Mouse (Mus musculus): Measurements from ENCODE around the gene Abhd16a.

Abhd16a gene

DNA sequence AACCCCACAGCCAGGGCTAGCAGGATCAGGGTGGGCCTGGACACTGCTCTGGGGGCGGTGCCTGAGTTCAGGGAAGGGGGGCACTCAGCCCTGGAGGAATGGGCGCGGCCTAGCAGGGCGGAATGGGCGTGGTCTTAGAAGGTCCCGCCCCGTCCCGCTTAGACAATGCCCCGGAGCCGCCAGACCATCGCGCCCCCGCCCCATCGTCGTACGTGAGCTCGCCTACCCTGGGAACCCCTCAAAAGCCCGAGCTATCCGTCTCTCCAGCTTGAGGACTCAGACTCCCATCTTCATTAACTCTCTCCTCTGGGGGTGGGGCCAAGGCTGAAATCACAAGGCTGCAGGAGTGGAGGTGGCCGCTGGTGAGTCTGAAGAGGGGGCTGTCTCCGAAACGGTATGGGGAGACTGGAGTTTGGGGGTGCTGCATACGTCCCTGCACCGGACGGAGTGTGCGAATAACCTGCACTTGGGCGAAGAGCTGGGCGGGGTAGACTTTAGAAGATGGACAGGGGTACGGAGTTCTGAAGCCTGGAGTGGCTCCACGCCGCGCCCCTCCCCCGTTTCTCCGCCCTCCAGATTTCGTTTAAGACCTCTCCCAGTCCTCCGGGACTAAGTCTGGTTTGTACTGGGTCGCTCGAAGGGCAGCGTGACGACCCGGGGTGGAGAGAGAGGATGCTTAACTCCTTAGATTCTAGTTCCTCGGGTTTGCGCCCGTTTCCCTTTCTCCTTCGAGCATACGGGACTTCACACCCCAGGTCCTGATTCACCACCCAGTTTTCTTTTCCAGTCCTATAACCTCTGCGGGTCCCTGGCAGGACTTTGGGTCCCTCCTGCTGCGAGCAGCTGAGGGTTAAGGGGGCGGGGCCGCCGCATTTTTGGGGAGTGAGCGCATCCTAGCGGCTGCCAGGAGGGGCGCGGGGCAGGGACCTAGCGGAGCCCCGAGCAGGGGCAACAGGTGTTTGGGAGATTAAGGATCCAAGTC, 29.9 kb upstream of the Abhd16a start, which contains the start of gene Ddah2:
Ddah2 (plus strand) TSS at position 125 of the 982 bp plus-strand sequence.
- DNase-seq (ENCODE audit: low read depth, low spot score) = peak; percentile 94

DNA sequence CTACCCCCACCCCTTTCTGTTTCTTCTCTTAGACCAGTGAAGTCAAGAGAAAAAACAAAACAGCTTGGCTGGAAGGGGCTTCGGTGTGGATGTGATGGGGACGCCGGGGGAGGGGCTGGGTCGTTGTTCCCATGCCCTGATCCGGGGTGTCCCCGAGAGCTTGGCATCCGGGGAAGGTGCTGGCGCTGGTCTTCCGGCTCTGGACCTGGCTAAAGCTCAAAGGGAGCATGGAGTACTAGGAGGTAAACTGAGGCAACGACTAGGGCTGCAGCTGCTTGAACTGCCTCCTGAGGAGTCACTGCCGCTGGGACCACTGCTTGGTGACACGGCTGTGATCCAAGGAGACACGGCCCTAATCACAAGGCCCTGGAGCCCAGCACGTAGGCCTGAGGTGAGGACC, 29.0 kb upstream of the Abhd16a start:
- DNase-seq (ENCODE audit: low read depth, low spot score) = no peak

DNA sequence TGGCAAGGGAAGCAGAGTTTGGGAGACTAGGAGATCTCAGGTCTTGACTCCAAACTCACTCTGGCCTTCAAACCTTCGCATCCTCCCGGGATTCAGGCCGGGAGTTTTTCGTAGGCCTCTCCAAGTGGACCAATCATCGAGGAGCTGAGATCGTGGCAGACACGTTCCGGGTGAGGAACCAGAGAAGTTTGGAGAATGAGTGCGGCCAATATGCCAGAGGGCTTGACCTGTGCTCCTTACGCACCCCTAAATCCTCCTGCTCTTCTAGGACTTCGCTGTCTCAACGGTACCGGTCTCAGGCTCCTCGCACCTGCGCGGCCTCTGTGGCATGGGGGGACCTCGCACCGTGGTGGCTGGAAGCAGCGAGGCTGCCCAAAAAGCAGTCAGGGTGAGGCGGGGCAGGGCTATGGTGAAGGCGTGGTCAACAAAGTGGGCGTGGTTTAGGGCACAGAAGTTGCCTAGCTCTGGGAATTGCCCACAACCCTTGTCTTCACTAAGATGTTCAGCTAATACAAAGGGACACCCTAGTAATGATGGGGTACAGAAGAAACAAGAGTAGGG, 28.2 kb upstream of the Abhd16a start:
- DNase-seq (ENCODE audit: low read depth, low spot score) = no peak

DNA sequence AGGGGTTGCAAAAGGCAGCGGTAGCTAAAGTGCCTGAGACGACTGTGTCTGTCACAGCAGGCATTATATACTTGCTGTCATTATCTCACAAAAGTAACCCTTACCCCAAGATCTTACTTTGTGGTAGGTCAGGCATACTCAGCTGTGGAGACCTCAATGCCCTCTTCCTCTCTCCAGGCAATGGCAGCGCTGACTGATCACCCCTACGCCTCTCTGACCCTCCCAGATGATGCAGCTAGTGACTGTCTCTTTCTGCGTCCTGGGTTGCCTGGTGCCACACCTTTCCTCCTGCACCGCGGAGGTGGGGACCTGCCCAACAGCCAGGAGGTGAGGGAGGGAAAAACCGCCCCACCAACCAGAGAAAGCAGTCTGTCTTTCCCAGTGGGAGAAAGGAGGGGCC, 27.8 kb upstream of the Abhd16a start:
- no peak for DNase-seq (ENCODE audit: low read depth, low spot score)

DNA sequence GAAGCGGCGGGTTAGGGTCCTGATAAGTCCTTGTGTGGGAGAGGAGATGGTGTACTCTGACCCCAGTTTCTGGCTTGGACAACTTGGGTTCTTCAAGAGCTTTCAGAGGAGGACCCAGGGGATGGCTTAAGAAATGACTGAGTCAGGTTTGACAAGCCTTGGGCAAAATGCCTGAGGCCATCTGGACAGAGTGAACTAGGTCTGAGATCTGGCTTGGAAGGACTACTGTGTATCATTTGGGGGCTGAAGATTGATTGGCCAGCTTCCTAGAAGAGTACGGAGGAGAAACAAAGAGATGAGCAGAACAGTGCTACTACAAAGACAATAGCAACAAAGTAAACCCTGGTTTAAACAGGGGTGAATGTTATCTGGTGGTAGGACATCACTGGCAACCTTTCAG, 25.6 kb upstream of the Abhd16a start:
- no peak for DNase-seq (ENCODE audit: low read depth, low spot score)

DNA sequence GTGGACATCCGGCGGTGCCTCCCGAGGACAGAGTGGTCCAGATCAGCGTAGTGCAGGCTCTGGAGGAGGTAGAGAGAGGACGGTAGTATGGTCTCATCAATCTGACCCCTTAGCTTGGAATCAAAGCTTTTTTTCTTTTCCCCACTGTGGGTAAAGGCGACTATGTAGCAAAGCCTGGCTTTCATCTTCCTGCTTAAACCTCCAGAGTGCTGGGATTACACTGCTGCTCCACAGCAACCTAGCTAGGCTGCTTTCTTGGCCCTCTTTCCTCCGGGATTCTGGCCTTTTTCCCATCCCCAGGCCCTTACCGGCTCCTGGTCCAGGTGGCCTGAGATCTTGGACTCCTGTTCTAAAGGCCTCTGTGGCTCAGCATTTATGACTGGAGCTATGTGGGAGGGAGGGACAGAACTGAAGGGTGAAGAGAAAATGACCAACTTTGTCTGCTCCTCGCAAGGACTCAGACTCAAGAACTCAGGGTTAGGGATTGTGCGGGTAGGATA, 24.6 kb upstream of the Abhd16a start:
- no peak for DNase-seq (ENCODE audit: low read depth, low spot score)

DNA sequence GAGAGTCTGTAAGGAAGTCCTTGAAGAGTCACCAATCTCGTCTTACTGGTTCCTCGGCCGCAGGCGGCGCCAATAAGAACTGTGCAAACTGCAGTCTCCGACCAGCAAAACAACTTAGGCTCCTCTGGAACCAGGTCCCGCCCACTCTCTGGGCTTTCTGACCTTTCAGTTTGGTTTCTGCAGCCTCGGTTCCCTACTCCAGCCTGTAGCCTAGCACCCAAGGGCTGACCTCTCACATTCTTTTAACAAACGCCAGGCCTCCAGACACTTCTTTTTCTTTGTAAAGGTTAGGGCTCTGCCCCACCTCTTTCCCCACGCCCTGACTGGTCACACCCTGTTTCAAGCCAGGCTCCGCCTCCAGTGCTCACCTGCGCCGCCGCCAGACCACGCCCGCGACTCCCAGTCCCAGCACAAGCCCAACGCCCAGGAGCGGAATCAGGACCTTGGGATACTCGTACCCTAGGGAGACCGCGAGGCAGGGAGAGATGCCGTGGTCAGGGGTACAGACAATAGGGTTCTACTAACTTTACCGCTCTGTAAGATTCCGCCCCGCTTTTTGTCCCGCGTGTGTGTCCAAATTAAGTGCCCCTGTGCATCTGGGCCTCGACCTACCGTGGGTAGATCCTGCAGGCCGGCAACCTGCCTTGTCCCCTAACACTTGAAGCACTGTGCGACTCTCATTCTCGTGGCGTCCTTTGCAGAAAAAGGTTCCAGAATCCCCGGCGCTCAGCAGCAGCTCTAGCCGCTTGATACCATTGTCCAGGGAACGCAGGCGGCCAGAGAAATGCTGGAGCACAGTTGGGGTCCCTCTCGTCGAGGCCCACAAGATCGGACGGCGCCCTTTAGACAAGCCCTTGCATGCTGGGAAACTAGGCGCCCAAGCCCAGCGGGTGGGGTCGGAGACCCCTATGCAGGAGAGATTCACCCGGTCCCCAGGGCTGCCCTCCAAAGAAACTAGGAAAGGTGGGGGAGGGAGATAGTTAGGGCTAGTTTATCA, 23.8 kb upstream of the Abhd16a start, which contains the start of gene Ly6g6c:
Ly6g6c (plus strand) TSS at position 438 of the 997 bp plus-strand sequence.
- DNase-seq (ENCODE audit: low read depth, low spot score) = peak; percentile 59

DNA sequence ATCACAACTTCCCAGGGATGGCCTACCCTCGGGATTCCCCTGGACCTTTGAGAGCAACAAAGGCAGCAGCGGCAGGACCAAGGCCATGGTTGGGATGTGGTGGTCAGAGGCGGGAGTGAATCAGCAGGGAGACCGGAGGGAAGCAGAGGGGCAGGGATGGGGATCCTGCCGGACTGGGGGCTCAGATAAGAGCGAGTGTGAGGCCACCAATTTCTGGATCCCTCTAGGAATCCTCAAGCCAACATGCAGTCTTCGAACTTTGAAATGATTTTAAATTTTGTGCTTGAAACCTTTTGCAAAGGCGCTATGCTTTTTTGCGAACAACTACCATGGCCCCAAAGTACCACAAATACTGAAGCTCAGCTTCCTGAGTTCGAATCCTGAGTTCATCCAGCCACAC, 23.0 kb upstream of the Abhd16a start, which contains the start of gene Mpig6b:
Mpig6b (minus strand) TSS at position 101 of the 400 bp plus-strand sequence.
- no peak for DNase-seq (ENCODE audit: low read depth, low spot score)

DNA sequence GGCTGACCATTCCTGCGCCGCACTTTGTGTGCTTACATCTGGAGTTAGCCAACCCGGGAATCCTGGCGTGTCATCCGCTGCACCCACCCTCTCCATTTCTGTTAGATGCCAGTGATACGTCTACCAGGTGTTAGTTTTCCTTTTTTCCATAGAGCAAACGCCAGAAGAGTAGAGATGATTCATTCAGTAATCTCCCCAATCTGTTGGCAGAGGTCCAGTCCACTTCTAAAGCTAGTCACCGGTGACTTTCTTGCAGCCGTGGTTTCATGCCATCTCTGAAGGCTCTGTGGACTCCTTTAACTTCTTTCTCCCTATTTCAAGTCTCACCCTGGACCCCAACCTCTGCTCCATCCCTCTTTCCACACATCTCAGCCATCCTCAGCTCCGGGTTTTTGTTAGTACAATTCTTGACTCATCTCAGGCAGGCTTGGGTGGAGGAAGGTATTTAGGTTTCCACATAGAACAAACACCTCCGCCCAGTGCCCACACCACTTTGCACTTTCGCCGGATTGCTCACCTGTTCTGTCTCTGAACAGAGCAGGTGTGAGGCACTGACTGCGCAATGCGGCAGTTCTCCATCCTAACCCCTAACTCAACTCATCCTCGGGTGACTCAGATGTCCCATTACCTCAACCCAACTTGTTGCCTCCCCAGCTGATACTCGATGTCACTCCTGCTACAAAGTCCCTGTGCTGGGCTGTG, 20.7 kb upstream of the Abhd16a start:
- DNase-seq (ENCODE audit: low read depth, low spot score) = no peak

DNA sequence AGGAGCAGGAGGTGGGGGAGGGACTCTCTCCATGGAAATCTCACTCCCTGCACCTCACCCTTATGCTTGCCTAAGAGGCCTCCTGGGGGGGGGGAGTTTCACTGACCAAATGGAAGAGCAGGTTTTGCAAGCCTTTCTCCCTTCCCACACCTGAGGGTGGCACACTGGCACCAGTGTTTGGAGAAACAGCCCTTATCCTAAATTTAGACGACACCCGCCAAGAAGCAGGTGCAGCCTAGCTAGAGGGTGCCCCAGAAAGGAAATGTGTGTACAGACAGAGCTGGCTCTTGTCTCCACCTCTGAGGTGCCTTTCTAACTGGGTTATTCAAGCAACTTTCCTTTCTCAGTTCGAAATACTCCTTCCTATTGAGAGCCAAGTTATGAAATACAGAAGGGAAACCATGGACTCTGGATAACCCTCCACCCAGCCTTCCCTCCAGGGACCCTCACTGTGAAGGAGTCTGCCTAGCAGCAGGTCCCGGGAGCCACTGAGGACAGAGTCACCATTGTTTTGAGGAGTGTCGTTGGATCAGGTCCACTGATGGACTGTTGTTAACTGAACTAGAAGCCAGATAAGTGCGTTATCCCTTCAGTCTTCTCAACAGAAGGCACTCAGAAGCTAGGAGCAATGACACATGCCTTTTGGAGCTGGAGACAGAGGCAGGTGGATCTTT, 18.4 kb upstream of the Abhd16a start:
- DNase-seq (ENCODE audit: low read depth, low spot score) = no peak

DNA sequence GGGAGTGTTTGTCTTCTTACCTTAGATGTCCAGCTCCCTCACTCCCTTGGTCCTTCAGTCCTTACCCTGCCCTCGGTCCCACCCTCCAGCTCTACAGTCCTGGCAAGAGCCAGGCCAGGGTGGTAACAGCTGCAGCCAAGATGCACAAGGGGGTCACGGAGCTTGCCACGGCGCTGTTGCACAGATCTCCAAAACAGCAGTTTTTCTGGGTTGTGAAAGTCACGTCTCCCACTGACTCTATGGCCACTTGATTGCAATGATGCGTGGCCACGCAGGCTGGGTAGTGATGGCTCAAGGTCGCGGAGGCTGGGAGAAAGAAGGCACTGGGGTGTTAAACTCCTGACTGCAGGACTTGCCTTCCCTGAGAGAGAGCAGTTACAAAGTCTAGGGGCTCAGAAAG, 17.6 kb upstream of the Abhd16a start:
- no peak for DNase-seq (ENCODE audit: low read depth, low spot score)

DNA sequence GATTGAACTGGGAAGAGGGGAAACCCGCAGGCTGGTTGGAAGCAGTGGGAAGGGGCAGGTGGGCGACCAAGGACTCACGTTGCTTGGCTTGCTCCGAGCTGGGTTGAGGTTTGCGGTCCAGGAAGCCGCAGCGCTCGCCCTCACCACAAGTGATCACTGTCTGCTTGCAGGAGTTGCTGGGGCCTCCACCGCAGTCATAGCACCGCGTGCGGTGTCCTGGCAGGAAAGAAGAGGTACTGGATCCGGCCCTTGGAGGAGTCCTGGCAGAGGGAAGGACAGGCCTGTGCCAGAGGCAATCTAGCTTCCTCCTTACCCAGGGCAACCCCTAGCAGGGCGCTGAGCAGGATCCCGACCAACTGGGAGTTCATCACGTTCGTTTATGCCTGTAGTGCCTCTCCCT, 15.0 kb upstream of the Abhd16a start:
- no peak for DNase-seq (ENCODE audit: low read depth, low spot score)

DNA sequence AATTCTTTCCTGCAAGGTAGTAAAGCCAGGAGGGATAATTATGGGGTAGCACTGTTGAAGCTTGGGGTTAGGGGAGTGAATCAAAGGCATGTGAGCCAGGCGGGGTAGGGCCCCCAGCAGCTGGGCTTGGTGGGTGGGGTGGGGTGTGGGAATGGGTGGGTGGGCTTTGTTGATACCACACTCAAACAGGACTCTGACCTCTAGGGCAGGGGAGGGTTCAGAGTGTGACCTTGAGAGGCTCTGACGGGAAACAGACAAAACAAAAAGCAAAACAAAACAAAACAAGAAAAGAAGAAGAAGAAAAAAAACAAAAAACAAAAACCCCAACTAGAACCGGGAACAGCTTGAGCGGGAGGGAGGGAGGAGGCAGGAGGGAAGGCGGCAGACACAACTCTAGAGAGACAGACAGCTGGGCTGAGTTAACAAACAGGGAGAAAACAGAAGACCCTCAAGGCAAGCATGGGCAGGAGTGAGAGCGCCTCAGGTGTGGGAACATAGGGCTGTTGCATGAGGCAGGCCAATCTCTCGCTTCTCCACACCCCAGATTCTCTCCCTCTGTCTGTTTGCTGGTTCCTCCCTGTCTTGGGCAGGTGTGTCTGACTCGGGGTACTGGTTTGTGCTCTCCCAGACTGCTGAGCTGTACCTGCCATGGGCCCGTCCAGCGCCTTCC, 12.4 kb upstream of the Abhd16a start, which contains the start of gene Ly6g6e:
Ly6g6e (plus strand) TSS at position 396 of the 670 bp plus-strand sequence.
- no peak for DNase-seq (ENCODE audit: low read depth, low spot score)

DNA sequence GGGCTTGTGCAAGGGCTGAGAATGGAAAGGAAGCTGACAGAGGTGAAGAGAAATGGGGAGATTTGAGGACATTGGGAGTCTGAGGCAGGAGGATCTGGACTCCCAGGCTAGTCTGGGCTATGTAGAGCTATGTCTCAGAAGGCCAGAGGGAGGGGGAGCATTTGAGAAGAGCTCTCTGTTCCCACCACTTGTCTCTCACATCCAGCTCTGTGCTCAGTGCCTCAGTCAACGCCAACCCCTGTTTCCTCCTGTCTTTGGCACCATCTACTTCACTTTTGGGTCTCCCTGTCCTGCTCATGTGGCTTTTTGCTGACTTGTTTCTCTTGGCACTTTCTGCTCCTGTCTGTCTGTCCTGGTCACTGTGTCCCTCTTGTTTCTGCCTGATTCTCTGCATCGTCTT, 11.8 kb upstream of the Abhd16a start:
- no peak for DNase-seq (ENCODE audit: low read depth, low spot score)

DNA sequence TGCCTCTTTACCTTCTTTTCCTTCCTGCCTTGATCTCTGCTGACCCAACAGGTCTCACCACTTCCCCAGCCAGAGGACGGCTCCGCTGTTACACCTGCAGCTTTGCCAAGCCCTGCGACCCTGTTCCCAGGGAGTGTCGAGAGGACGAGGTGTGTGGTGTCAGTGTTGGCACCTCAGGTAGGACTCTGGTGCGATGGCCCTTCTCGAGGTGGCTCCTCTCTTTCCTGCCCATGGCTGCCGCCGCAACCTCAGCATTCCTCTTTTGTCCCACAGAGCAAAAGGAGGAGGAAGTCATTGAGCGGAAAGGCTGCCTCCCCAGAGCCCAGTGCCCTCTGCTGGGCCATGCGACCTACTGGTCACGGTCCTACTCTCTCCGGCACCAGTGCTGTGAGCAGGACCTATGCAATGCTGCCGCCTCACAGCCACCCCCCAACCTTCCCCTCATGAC, 11.3 kb upstream of the Abhd16a start, which contains the start of gene Ly6g6d:
Ly6g6d (minus strand) TSS at position 280 of the 448 bp plus-strand sequence.
- DNase-seq (ENCODE audit: low read depth, low spot score) = no peak

DNA sequence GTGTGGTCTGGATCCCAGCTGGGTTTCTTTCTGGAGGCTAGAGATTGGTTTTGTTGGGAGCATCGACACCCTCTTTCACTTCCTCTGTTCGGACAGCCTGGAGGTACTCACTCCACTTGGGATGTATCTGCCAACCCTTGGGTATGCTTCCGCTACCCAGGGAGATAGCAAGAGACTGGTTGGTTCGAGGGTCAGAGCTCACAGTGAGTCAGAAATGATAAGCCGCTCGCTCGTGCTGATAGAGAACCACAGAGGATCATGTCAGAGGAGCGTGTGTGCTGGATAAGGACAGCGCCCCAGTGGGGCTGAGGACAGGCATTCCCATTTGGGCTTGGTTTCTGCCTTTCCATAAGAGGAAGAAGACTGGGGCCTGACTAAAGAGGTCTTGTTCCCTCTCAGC, 9.3 kb upstream of the Abhd16a start:
- no peak for DNase-seq (ENCODE audit: low read depth, low spot score)

DNA sequence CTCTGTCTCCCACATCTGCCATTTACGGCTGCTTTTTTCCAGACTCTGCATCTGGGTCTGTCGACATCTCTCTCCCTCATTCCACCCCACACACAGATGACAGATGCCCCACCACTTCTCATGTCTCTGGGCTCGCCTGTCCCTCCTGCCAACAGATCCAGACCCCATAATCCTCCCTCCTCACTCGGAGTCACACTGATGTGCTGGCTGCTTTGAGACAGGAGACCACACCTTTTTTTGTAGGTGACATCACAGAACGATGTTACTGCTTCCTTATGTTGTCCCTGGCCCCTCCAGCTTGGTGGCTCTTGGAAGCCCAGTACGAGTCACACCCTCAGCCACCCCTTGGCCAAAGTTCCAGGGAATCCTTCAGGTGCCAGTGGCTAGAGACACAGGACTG, 8.8 kb upstream of the Abhd16a start:
- no peak for DNase-seq (ENCODE audit: low read depth, low spot score)

DNA sequence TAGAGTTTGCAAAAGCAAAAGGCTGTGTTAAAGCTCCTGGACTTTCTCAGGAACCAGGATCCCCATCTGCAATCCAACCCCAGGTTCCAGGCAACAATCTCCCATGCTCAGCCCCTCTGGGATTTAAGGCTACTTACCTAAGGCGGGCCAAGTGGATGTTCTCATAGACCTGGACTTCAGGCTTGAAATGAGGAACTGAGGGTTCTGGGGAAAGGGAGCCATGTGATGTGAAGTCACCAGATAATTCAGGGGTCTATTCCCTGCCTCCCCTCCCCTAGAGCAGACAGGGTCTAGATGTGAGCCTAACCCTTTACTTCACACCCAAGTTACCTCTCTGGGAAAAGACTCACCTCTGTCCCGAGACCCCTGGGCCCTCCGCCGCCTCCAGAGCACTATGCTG, 8.4 kb upstream of the Abhd16a start:
- DNase-seq (ENCODE audit: low read depth, low spot score) = no peak

DNA sequence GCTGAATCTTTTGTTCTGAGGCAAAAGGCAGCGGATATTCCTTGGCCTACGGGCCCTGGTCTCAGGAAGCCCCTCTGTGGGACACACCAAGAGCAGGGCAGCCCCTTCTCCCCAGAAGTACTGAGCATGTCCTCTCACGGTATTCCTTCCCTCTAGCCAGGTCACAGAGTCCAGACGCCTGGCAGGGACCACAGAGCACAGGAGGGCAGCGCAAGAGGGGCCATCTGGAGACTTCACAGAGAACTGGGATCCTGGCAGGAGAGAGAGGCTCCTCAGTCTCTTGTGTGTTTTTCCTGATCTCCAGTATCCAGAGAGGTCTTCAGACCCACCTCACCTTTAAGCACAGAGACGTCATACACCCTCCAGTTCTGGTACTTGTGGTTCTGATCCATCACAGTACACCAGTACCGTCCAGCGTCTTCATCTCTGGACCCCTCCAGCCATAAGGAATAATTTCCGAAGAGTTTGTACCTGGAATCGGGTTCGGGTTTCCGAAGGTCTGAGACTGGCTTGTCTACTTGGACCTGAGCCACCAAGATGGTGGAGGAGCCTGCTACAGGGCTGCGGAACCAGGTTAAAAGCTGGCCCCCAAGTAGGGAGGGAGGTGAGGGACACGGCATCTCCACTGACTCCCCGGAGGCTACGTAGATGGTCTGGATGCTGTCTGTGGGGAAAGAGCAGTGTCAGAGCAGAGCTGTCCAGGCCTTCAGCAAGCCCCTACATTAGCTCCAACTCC, 6.1 kb upstream of the Abhd16a start:
- no peak for DNase-seq (ENCODE audit: low read depth, low spot score)
